Mouse (Mus musculus): ENCODE results near the gene Gm17521.
"Not testable (repeated sequence)": the region's sequence is repeated elsewhere in the genome, so short reads cannot be mapped to it uniquely, and the experiment has no call there.

The Gm17521 gene

DNA sequence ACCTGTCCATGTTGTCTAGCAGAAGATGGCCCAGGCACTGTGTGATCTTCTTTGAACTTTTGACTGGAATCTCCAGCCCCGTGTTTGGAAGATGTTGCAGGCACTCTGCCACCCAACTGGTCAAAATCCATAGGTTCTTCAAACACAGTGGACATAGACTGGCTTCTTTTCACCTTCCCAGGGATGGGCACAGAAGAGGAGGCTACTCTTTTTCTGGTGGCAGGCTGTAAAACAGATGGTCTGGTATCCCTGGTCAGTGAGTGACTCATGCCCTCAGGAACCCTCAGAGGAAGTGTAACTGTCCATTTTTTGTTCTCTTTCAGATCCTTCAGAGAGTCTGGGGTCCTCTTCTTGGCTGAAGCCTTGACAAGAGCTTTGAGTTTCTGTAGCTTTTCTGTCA, at the start of gene Gm17521:
Gm17521 (minus strand) TSS at position 101 of the 400 bp plus-strand sequence.
- DNase-seq (ENCODE audit: low read depth, low spot score) = not testable (repeated sequence)

DNA sequence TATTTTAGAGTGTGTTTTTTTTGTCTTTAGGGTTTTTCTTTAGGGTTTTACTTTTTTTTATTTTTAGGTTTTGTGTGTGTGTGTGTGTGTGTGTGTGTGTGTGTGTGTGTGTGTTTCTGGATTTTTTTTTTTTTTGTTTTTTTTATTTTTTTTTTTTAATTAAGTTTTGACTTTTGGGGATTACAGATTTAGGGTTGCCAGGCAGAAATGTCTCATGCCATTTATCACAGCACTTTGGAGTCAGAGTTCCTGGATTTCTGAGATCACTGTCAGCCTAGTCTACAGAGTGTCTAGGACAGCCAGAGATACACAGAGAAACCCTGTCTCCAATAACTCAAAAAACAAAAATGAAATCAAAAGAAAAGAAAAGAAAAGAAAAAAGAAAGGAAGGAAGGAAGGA, 14.5 kb upstream of the Gm17521 start:
- DNase-seq (ENCODE audit: low read depth, low spot score) = no peak

DNA sequence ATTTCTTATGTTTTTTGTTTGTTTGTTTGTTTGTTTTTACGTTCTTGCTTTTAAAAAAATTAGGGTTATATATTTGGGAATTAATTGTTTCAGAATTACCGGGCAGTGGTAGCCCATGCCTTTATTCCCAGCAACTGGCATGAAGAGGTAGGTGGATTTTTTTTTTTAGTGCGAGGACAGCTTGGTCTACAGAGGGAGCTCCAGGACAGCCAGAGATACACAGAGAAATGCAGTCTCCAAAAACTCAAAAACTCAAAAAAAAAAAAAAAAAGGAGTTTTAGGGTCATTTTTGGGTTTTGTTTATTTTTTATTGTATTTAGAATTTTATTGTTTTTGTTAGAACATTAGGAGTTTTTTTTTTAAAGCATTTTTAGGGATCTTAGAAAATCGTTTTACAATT, 14.0 kb upstream of the Gm17521 start:
- DNase-seq (ENCODE audit: low read depth, low spot score) = no peak

Data from telencephalon, adult 2 months (tissue).